Mouse (Mus musculus): ENCODE measurements at regions not wholly inside any gene's neighbourhood (a gene's known extent, or its start where the extent isn't known, plus 50 kb on each side); places are given as distances from the start of the nearest gene placed in this dataset.

DNA sequence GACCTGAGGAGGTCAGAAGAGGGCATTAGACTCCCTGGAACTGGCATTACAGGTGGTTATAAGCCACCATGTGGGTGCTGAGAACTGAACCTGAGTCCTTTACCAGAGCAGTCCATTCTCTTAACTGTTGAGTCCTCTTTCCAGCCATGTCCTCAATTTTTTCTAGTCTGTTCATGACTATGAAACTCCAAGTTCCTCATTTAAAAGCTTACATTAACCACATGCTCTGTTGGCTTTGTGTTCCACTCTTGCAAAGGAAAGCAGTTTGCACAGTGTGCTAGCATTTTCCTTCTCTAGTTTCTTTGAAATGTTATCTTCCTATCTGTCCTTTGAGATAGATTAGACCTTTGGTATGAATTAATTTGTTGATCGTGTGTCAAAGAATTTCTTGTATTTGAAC is 57.3 kb upstream of the Fhl2 start:
- TF ChIP-seq POLR2A (IDR thresholded peaks at IDR 0.05; ENCODE audit: insufficient read length, low read depth) (no peak), TCF12 (IDR thresholded peaks at IDR 0.05; ENCODE audit: insufficient read depth, poor library complexity, severe bottlenecking) (no peak), POLR2AphosphoS2 (IDR thresholded peaks at IDR 0.05; ENCODE audit: insufficient read length, low read depth) (no peak), MYOD1 (IDR thresholded peaks at IDR 0.05; ENCODE audit: control insufficient read depth in 1 of 3, insufficient read length in 2 of 3, low read depth in 2 of 3) (no peak), USF1 (IDR thresholded peaks at IDR 0.05; ENCODE audit: low read depth) (no peak), E2F4 (IDR thresholded peaks at IDR 0.05; ENCODE audit: insufficient read depth) (no peak), CEBPB (IDR thresholded peaks at IDR 0.05; ENCODE audit: insufficient read depth, poor library complexity, severe bottlenecking) (no peak), MAX (IDR thresholded peaks at IDR 0.05; ENCODE audit: low read depth) (no peak)

All from myocyte (in vitro differentiated cells).